Mouse (Mus musculus) heart, embryonic 14.5 days (tissue): ENCODE measurements around the gene Wap. TPM values are rescaled to one million over a fixed set of nuclear protein-coding genes. Genes with fewer than 3 reads are reported as not detected.

ENCODE experiments used
- ATAC-seq: fragments of 200-750 bp; cut with Nextera tagmentation; 2 replicates; pipeline ENCODE4 v1.8.0; 2017; ENCODE audit warnings: low read depth, moderate TSS enrichment; ENCODE audit not compliant: insufficient number of reproducible peaks, insufficient read depth, low FRiP score
- H3K27ac ChIP-seq, 2 experiments: fragments of 200-500 bp in 1 of 2; fragments of 300-500 bp in 1 of 2; sonication (generic) in 1 of 2; replicated peaks in 1 of 2; 2 replicates each; pipeline ENCODE4 v1.5.1; 2012 to 2014; ENCODE audit warnings: low read depth in 2 of 2, low read length in 2 of 2, control low read depth in 1 of 2, mild to moderate bottlenecking in 1 of 2, mixed read lengths in 1 of 2; ENCODE audit not compliant: control insufficient read depth in 1 of 2, insufficient read depth in 1 of 2
- H3K27me3 ChIP-seq: fragments of 300-500 bp; sonication (generic); 2 replicates; pipeline ENCODE4 v1.6.1; 2014; ENCODE audit warnings: mild to moderate bottlenecking, low read length, control low read depth; ENCODE audit not compliant: control insufficient read depth, insufficient read depth
- H3K36me3 ChIP-seq: fragments of 300-500 bp; sonication (generic); 2 replicates; pipeline ENCODE4 v1.6.1; 2014; ENCODE audit warnings: mild to moderate bottlenecking, control low read depth, low read length, mixed read lengths; ENCODE audit not compliant: control insufficient read depth, insufficient read depth
- H3K4me1 ChIP-seq, 2 experiments: fragments of 200-500 bp in 1 of 2; fragments of 300-500 bp in 1 of 2; sonication (generic) in 1 of 2; 2 replicates each; pipeline ENCODE4 v1.6.1; 2012 to 2014; ENCODE audit warnings: low read length in 2 of 2, control low read depth in 1 of 2, mixed read lengths in 1 of 2; ENCODE audit not compliant: control insufficient read depth in 2 of 2, insufficient read depth in 2 of 2
- H3K4me2 ChIP-seq: fragments of 300-500 bp; sonication (generic); 2 replicates; pipeline ENCODE4 v1.6.1; 2014; ENCODE audit warnings: mild to moderate bottlenecking, low read length
- H3K4me3 ChIP-seq, 2 experiments: fragments of 200-500 bp in 1 of 2; fragments of 300-500 bp in 1 of 2; sonication (generic) in 1 of 2; 2 replicates each; pipeline ENCODE4 v1.5.1; 2012 to 2014; ENCODE audit warnings: low read length in 2 of 2, mild to moderate bottlenecking in 2 of 2, control low read depth in 1 of 2, low read depth in 1 of 2, moderate library complexity in 1 of 2; ENCODE audit not compliant: control insufficient read depth in 1 of 2, insufficient read depth in 1 of 2
- H3K9ac ChIP-seq: fragments of 300-500 bp; sonication (generic); 2 replicates; pipeline ENCODE4 v1.6.1; 2014; ENCODE audit warnings: mild to moderate bottlenecking, low read length
- H3K9me3 ChIP-seq: fragments of 300-500 bp; sonication (generic); 2 replicates; pipeline ENCODE4 v1.6.1; 2016; ENCODE audit warnings: low read length, control low read depth; ENCODE audit not compliant: control insufficient read depth
- WGBS: fragments of 180-500 bp; shearing (Covaris S2); extraction: QIAGEN DNeasy Blood & Tissue Kit; methylation state at CpG from one replicate; pipeline ENCODE4 v1.1.7; 2014; 5-methylcytosine and 5-hydroxymethylcytosine counted together
- polyA plus RNA-seq: library from polyadenylated mRNA; unstranded; fragments of >200 nt; fragmentation: Nextera tagmentation; extraction: Ambion mirVana; gene quantifications from 2 replicates; pipeline ENCODE4 v1.2.1, GENCODE M21; 2014

The Wap gene
- polyA plus RNA-seq, 1 experiment from 2014 or later = not detected

DNA sequence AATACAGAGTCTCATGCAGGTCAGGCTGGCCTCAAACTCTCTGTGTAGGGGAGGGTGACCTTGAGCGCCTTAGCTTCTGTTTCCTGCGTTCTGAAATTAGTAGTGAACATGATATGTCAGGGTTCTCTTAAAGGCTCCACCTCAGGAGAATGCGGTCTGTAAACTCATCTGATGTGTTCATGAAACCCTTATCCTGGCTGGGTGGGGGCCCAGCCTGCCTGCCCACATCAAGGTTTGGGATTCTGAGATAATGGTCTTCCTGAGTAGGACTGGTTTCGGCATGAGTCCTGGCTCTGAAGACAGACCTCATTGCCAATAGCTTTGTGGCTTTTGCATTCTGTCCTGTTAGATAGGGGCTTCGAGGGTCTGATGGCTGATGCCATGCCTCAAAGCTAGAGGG lies 43.1 kb downstream of the Wap start:
- Histone ChIP-seq H3K27ac (no peak overlapping the region; a peak in 1 of 4 replicates), H3K4me3 (no peak overlapping the region), H3K9me3 (no peaks in the 10 kb centered on the region), H3K9ac (no peak overlapping the region), H3K4me2 (no peak overlapping the region), H3K36me3 (peaks cover 84% of the 10 kb centered on the region), H3K27me3 (peaks cover 16% of the 10 kb centered on the region), H3K4me1 (peaks cover 30 to 36% of the 10 kb centered on the region in 2 experiments)
- ATAC-seq = no peak
- WGBS = 56% methylated on average over 5 of the region's 5 CpGs

DNA sequence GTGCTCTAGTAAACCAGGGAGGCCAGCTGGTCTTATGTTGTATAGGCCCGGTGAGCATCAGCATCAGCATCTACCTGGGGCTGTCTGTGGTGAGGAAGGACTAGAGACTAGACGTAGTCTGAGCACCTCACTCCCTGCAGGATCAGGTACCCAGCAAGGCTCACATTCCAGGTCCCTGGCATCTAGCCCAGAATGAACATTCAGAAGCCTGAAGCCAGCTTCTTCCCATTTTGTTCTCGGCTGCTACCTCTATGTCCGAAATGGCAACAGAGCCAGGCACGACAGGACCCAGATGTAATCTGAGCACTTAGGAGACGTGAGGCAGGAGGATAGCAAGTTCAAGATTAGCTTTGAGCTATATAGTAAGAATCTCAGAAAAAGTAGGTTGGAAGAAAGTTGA lies 43.6 kb downstream of the Wap start:
- Histone ChIP-seq H3K9ac (no peak overlapping the region; the same call in 1 of the 2 replicates), H3K27me3 (peaks cover 11% of the 10 kb centered on the region; the same call in 1 of the 2 replicates), H3K4me3 (no peak overlapping the region), H3K9me3 (no peaks in the 10 kb centered on the region), H3K4me1 (peaks cover 30 to 32% of the 10 kb centered on the region in 2 experiments), H3K36me3 (peaks cover 89% of the 10 kb centered on the region), H3K27ac (no peak overlapping the region; a peak in 2 of 4 replicates), H3K4me2 (no peak overlapping the region)
- 43% methylated on average over 6 of the region's 6 CpGs for WGBS
- no peak for ATAC-seq

GRCm38 (mm10) chr11:6593406-6593805 lies 45.0 kb downstream of the Wap start:
- Histone ChIP-seq H3K4me2 (no peak overlapping the region), H3K36me3 (peaks cover 98% of the 10 kb centered on the region), H3K9ac (no peak overlapping the region), H3K27me3 (0 out of 2 replicates have a peak, but pooled peaks cover 6% of the 10 kb centered on the region), H3K4me1 (peaks cover 18% of the 10 kb centered on the region in 2 experiments), H3K4me3 (no peak overlapping the region), H3K9me3 (no peaks in the 10 kb centered on the region), H3K27ac (no peak overlapping the region)
- 85% methylated on average over 11 of the region's 11 CpGs for WGBS
- no peak for ATAC-seq

DNA sequence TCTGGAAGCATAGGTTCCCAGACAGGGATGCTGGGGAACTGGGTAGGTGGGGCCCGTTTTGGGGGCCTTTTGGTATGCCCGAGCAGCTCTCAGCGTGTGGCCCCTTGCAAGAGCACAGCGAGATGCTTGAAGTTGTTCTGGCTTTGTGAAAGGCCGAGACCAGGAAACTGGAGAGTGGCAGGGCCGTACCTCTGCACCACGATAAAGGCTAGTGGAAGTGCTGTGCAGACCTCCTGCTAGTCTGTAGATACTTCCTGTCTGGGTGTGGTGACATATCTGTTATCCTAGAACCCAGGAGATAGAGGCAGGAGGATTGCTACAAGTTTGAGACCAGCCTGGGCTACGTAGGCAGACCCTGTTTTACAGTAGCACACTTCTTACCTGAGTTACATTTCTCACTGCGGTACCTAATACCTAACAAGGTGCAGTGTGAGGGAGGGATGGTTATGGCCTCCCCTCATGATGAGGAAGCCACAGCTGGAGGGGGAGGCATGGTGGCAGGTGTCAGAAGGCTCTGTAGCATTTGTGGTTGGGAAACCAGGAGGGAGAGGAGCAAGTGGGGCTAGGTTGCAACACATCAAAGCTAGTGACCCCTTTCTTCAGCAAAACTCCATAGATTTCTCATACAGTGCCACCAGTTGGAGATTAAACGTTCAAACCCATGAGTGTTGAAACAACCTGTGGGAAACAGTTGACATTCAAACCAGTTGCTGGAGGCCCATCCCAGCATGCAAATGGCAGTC lies 47.3 kb downstream of the Wap start:
- WGBS = 85% methylated on average over 10 of the region's 10 CpGs
- no peaks in the 10 kb centered on the region for H3K9me3 ChIP-seq
- no peaks in the 10 kb centered on the region for H3K27me3 ChIP-seq
- H3K9ac ChIP-seq = no peak overlapping the region
- no peak for ATAC-seq
- peaks cover 11 to 25% of the 10 kb centered on the region in 2 experiments for H3K4me1 ChIP-seq
- H3K4me2 ChIP-seq = no peak overlapping the region
- H3K4me3 ChIP-seq = no peak overlapping the region
- peaks cover 88% of the 10 kb centered on the region for H3K36me3 ChIP-seq
- H3K27ac ChIP-seq = no peak overlapping the region

- ATAC-seq = no peak
- Histone ChIP-seq H3K4me2 (no peak overlapping the region), H3K9ac (no peak overlapping the region), H3K27me3 (no peaks in the 10 kb centered on the region), H3K9me3 (no peaks in the 10 kb centered on the region), H3K4me1 (peaks cover 3 to 16% of the 10 kb centered on the region in 2 experiments; a peak in 3 of 4 replicates), H3K4me3 (no peak overlapping the region), H3K36me3 (peaks cover 88% of the 10 kb centered on the region), H3K27ac (no peak overlapping the region)
- 74% methylated on average over 7 of the region's 7 CpGs for WGBS
Measured at GRCm38 (mm10) chr11:6589838-6590237, 48.6 kb downstream of the Wap start.

DNA sequence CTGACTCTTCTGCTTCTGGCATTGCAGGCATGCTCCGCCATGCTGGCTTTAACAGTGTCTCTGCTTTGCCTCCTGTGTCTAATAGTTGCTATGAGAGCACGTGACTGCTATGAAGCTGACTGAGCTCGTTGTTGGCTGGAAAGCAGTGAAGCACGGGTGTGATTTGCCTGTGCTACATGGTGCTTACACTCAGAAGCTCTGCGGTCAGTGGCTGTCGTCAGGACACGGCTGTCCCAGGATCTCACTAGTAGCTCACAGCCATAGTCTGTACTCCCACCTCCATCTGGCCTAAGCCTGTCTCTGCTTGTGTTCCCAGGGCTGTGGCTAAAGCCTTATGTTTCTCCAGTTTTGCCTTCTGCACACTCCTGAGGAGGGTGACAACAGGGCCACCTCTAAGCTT lies 50.1 kb downstream of the Wap start:
- Histone ChIP-seq H3K4me1 (peaks cover 0 to 16% of the 10 kb centered on the region in 2 experiments; a peak in 3 of 4 replicates), H3K4me3 (no peak overlapping the region), H3K27ac (no peak overlapping the region), H3K9ac (no peak overlapping the region), H3K27me3 (no peaks in the 10 kb centered on the region), H3K4me2 (no peak overlapping the region), H3K36me3 (peaks cover 79% of the 10 kb centered on the region), H3K9me3 (no peaks in the 10 kb centered on the region)
- no peak for ATAC-seq
- 90% methylated on average over 7 of the region's 7 CpGs for WGBS

DNA sequence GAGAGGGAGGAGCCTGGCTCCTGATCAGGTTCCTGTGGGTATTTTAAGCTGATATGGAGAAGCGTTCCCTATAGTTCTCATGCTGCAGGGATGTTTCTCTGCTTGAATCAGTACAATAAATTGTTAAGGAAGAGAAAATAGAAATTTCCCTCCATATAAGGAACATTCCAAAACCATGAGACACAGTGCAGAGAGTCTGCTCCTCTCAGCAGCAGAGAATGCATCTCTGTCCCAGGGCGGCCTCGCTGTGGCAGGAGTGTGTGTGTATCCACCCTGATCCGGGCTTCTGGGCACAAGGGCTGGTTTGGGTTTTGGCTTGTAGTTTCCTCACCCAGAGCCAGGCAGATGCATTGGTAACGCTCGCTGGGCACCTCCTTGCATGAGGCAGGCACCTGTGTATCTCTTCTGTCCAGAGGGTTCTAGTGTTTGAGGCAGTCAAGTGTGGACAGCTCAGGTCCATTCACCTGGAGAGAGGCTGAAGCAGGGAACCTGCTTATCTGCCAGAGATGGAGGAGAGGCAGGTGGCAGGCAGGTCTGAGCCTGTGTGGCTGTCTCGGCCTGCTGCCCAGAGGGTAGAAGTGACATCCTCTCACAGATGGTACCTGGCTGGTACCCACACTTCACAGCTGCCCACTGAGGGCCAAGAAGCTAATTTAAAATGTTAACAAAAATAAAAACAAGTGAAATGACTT lies 51.0 kb downstream of the Wap start:
- no peak overlapping the region for H3K4me2 ChIP-seq
- H3K4me1 ChIP-seq = peaks cover 0 to 16% of the 10 kb centered on the region in 2 experiments; a peak in 3 of 4 replicates
- H3K36me3 ChIP-seq = peaks cover 70% of the 10 kb centered on the region
- ATAC-seq = no peak
- no peaks in the 10 kb centered on the region for H3K27me3 ChIP-seq
- no peak overlapping the region; a peak in 1 of 4 replicates for H3K27ac ChIP-seq
- H3K9ac ChIP-seq = no peak overlapping the region
- no peaks in the 10 kb centered on the region for H3K9me3 ChIP-seq
- no peak overlapping the region for H3K4me3 ChIP-seq
- WGBS = 73% methylated on average over 7 of the region's 7 CpGs
